Mouse (Mus musculus) left cerebral cortex, adult 18-20 months (tissue): Measurements from ENCODE around the gene Vrtn. TPM values are rescaled to one million over a fixed set of nuclear protein-coding genes. Genes with fewer than 3 reads are reported as not detected.
A peak's percentile ranks its signal among the peaks of the same experiment; 100 is the strongest.

Experiments
- DNase-seq, 2 experiments: peaks; one replicate each; pipeline ENCODE4 v3.0.0; 2021 to 2022; ENCODE audit warnings: low spot score in 2 of 2, mixed read lengths in 1 of 2
- long read RNA-seq, 2 experiments: library from polyadenylated mRNA; stranded (forward); transcript quantifications; one replicate each; pipeline ENCODE4 v2.0.0; 2021
- total RNA-seq, 2 experiments: library from RNA; stranded (reverse); gene quantifications; 2 replicates each; pipeline ENCODE4 v1.2.3; 2021

The Vrtn gene
- not detected for total RNA-seq
- long read RNA-seq, experiment 1: 0 reads
- long read RNA-seq, experiment 2: 0 reads

DNA sequence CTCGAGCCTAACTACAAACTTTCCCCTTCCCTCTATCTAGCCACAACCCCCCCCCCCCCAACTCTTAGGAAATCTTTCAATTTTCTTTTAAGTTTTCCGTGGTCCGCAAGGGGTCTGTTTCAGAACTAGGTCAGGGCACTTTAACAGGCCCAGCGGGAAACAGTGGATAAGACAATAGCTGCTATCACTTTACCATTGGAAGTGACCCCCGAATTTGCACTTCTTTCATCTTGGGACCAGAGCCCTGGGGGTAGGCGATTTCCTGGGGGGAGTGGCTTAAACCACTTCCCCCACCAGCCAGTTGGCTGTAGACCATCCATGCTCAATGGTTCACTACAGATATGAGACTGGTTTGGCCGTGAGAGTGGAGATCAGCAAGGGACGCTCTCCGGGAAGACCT is at the start of gene Vrtn:
TSS of gene Vrtn (plus strand) at position 366 of the 400 bp plus-strand sequence.
- DNase-seq: no peak

- no peak for DNase-seq
These were observed 42.5 kb upstream of the Vrtn start for GRCm38 (mm10) chr12:84598324-84598723.

DNA sequence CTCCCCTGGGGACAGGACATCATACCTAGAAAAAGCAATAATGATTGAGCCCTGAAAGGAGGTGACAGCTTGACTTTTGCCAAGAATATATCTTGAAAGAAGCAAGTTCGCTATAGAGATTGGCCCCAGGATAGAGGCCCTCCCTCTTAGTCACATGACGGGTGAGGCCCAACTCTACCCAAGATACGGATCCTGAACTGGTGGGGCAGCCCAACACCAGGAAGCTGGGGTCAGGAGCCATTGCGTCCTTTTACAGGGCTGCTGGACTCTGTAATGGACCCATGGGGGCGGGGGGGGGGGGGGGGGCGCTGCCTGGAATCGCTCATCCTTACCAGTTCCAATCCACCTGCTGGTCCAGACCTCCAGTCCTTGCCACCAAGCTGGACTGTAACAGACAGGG is 36.8 kb upstream of the Vrtn start:
- DNase-seq: no peak

DNA sequence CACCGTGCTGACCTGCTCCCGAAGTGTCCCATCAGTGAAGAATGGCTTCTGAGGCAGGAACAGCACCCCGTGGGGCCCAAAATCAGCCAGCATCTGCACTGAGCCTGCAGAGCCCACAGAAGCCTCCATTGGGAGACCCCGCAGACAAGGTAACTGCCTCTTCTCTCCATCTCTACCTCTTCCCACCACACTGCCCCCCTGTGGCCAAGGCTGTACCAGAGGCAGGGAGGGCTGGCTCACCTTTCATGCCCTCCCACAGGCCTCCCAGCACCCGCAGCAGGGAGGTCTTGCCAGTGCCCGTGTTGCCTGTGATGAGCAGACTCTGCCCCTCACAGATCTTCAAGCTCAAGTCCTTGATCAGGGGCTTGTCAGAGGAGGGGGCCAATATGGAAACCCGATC is 35.0 kb upstream of the Vrtn start:
- peak in 1 of 2 experiments; percentile 21 for DNase-seq

DNA sequence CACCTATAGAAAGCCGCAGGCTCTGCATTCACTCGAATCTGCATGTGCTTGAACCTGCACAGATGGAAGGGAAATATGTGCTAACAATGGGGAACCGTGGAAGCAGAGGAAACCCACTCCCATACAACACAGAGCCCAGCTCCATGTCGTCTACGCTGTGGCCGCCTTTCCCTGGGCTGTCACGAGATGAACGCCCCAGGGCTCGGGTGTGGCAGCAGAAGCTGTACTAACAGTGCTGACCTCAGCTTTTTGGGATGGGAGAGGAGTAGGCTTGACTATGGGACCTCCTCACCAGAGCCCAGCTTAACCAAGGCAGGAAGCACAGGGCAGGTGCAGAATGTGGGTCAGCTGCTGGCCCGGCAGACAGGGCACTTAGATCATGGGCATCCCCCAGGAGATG is 29.1 kb upstream of the Vrtn start:
- DNase-seq: no peak

DNA sequence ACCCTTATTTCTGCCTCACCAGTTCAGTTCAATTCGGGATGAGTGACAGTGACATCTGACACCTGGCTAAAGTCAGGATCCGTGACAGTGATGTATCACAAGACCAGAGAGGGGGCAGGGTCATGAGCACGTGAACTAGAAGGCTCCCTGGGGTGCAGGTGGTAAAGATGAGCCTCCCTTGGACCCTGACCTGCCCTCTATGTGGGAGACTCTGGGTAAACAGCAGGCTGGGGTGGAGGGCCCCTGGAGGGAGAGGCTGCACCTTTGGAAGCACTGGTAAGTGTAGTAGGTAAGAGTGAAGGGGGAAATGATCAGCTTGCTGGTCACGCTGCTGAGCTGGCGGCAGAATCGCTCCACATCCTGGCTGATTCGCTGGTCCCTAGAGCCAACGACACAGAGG is 28.3 kb upstream of the Vrtn start:
- DNase-seq: no peak

GRCm38 (mm10) chr12:84614001-84614400 is 26.8 kb upstream of the Vrtn start:
- DNase-seq: no peak

DNA sequence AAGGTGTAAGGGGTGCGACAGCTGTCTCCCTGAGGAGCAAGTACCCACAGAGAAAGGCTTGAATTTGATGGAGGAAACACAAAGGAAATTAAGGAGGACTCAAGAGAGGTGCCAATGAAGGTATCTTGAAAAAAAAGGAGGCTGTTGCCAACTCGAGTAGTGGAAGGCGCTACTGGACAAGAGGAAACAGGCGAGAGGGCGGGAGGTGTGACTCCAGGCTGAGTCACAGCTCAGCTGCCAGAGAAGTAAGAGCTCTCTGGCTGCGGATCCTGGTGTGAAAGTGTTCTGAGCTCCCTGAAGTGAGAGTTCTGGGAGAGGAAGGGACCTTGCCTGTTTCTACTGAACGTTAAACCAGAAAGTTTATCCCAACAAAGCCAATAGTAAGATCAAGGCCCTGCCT is 26.3 kb upstream of the Vrtn start:
- peak; percentile 63 to 64 for DNase-seq

GRCm38 (mm10) chr12:84616977-84617630 is 23.7 kb upstream of the Vrtn start, which contains the start of gene Abcd4:
TSS of gene Abcd4 (minus strand) at chr12:84617413.
- peak; percentile 87 to 93 for DNase-seq

GRCm38 (mm10) chr12:84617663-84618062 is 23.2 kb upstream of the Vrtn start:
- no peak for DNase-seq

- no peak for DNase-seq
These were observed 19.8 kb upstream of the Vrtn start for GRCm38 (mm10) chr12:84620975-84621374.

GRCm38 (mm10) chr12:84624601-84625000 is 16.2 kb upstream of the Vrtn start:
- DNase-seq: no peak

DNA sequence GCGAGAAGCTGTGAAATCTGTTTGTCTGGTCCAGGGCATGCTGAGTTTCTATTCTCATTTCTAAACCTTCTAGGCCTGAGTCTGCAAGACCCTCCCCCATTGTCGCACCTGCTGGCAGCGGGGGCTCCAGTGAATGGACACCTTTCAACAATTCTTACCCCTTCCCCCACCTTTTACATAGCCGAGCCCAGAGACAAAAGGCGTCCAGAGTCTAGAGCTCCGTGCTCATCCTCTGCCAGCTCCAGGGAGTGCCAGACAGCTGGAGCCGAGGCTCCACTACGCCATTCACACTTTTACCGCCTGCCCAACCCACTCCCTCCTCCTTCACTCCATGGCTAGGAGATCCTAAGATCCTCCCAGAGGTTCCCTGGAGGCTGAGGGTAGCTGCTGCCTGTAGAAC is 15.7 kb upstream of the Vrtn start:
- DNase-seq: peak; percentile 13 to 36

GRCm38 (mm10) chr12:84631867-84632266 is 9.0 kb upstream of the Vrtn start:
- DNase-seq: no peak

DNA sequence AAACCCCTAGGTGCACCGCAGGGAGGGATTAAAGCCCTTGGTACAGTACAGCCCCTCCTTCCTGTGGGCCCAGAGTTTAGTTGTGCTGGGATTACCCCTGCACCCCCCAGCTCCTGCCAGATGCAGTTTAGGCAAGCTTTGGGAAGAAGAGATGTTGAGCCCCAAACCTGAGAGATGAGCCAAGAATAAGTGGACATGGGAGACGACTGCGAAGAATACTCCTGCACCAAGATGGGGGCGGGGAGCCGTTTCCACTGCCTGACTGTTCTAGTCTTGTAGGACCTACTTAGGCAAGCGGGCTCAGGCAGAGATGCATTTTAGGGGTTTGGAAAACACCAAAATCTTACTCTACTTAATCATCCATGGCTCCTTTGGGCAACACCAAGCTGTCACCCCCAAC is 566 bp upstream of the Vrtn start:
- DNase-seq: no peak

- DNase-seq: no peak
These were observed 9.4 kb downstream of the Vrtn start for GRCm38 (mm10) chr12:84650234-84650633.

- peak; percentile 61 to 76 for DNase-seq
These were observed 13.1 kb downstream of the Vrtn start for GRCm38 (mm10) chr12:84653912-84654311.

GRCm38 (mm10) chr12:84670555-84670954 is 29.7 kb downstream of the Vrtn start:
- DNase-seq: no peak

- DNase-seq: no peak
These were observed 30.8 kb downstream of the Vrtn start for GRCm38 (mm10) chr12:84671646-84672045.

DNA sequence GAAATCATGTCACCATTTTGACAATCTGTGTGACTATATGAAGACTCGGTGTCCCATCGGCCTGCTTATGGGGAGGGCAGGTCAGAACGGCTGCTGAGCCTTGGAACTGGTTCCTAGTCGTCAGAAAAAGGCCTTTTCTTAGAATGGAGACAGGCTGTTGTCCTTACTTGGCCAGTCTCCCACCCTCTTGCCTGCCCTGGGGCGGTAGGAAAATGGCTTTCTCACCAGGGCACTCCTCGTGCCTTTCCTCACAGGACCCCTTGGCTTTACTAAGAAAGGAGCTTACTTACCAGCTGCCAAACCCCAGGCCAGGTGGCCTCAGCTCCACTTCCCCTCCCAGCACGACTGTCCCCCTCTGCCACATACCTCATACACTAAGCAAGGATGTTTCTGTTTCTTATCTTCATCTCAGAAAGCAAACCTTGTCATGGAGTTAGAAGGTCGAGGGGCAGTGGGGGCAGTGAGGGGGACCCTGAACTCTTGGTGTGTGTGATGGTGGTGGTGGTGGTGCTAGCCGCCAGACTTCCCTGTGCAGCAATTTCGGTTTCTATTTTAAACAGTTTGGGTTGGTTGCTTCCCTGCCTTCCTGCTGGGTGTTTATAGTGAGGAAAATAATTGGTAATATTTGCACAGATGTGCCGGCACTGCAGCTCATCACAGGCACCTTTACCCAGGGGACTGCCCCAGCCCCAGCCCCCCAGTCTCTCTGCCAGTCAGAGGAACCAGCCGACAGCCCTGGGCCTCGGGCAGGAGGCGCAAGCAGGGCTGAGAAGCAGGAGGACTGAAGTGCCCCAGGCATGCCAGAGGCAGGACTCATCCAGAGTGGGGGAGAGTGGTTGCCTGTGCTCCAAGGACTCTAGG is 34.1 kb downstream of the Vrtn start:
- no peak for DNase-seq

- no peak for DNase-seq
These were observed 35.2 kb downstream of the Vrtn start for GRCm38 (mm10) chr12:84676011-84676410.

- no peak for DNase-seq
These were observed 43.8 kb downstream of the Vrtn start for GRCm38 (mm10) chr12:84684569-84684968.
